ENCODE assay signal across 15 mouse cellular contexts in genomic region chr7:55877721-55878120, GRCm38 (mm10). TPM values are rescaled to one million over a fixed set of nuclear protein-coding genes. Genes with fewer than 3 reads are reported as not detected.
A peak's percentile ranks its signal among the peaks of the same experiment; 100 is the strongest.
DNase-seq lines count a peak whose midpoint lies in the region; ATAC-seq and TF ChIP-seq lines count a peak whose summit lies in the region.
"Had no signal": no experiment of that assay in that cellular context is flagged by ENCODE, and none has a peak within 500 bp of the region (broad histone marks: within the 10 kb centered on the region; RNA-seq: fewer than 3 reads in every experiment).

No protein-coding gene starts in this region.

- no peaks in the 10 kb centered on the region for H3K4me1 ChIP-seq in heart, embryonic 12.5 days (replicated peaks)
- H3K4me1 ChIP-seq in midbrain, postnatal 0 days (ENCODE audit: insufficient read depth, low read length) = no peaks in the 10 kb centered on the region
- H3K4me1 ChIP-seq: embryonic facial prominence, embryonic 13.5 days; hindbrain, embryonic 15.5 days; limb, embryonic 12.5 days had no signal

- 73% methylated on average over 10 of the region's 10 CpGs for WGBS in heart, embryonic 12.5 days
- 92% methylated on average over 10 of the region's 10 CpGs for WGBS in midbrain, postnatal 0 days

- H3K27me3 ChIP-seq in heart, embryonic 12.5 days (replicated peaks) = no peaks in the 10 kb centered on the region
- no peaks in the 10 kb centered on the region for H3K27me3 ChIP-seq in midbrain, postnatal 0 days (ENCODE audit: insufficient read depth, low read length)
- H3K27me3 ChIP-seq: embryonic facial prominence, embryonic 13.5 days; hindbrain, embryonic 15.5 days; limb, embryonic 12.5 days had no signal

- no peaks in the 10 kb centered on the region for H3K9me3 ChIP-seq in heart, embryonic 12.5 days (replicated peaks)
- no peaks in the 10 kb centered on the region for H3K9me3 ChIP-seq in midbrain, postnatal 0 days (ENCODE audit: low read length)
- H3K9me3 ChIP-seq: embryonic facial prominence, embryonic 13.5 days; hindbrain, embryonic 15.5 days; limb, embryonic 12.5 days had no signal

- TF ChIP-seq CTCF in midbrain, postnatal 0 days (IDR thresholded peaks at IDR 0.05) = no peak

- H3K4me3 ChIP-seq in heart, embryonic 12.5 days = no peak overlapping the region
- H3K4me3 ChIP-seq in midbrain, postnatal 0 days (ENCODE audit: low read depth, low read length) = no peak overlapping the region
- H3K4me3 ChIP-seq: embryonic facial prominence, embryonic 13.5 days; hindbrain, embryonic 15.5 days; limb, embryonic 12.5 days had no signal

- H3K36me3 ChIP-seq in heart, embryonic 12.5 days = peaks cover 92% of the 10 kb centered on the region
- H3K36me3 ChIP-seq in midbrain, postnatal 0 days (ENCODE audit: insufficient read depth, low read length) = peaks cover 52% of the 10 kb centered on the region

- H3K27ac ChIP-seq in heart, embryonic 12.5 days (ENCODE audit: poor library complexity, severe bottlenecking) = no peak overlapping the region
- no peak overlapping the region for H3K27ac ChIP-seq in midbrain, postnatal 0 days (ENCODE audit: low read depth, low read length)
- H3K27ac ChIP-seq: embryonic facial prominence, embryonic 13.5 days; hindbrain, embryonic 15.5 days; limb, embryonic 12.5 days; macrophage had no signal

- no peak overlapping the region for H3K4me2 ChIP-seq in heart, embryonic 12.5 days
- H3K4me2 ChIP-seq in midbrain, postnatal 0 days (ENCODE audit: low read depth, low read length, poor library complexity, severe bottlenecking) = no peak overlapping the region
- H3K4me2 ChIP-seq: embryonic facial prominence, embryonic 13.5 days; hindbrain, embryonic 15.5 days; limb, embryonic 12.5 days had no signal

- ATAC-seq in heart, embryonic 12.5 days (ENCODE audit: insufficient number of reproducible peaks, low FRiP score) = 0 out of 2 replicates have a peak, but pooled peaks have one; percentile 39
- ATAC-seq in midbrain, postnatal 0 days (ENCODE audit: low FRiP score) = no peak
- ATAC-seq in CD4-positive, CD25-positive, alpha-beta regulatory T cell, adult 4 months = no peak
- ATAC-seq: forebrain, postnatal 0 days had no signal

- intact Hi-C loops in left cerebral cortex, postnatal 36 days (cut with DNase I) = no loop called here

- no peak overlapping the region for H3K9ac ChIP-seq in heart, embryonic 12.5 days
- no peak overlapping the region for H3K9ac ChIP-seq in midbrain, postnatal 0 days (replicated peaks; ENCODE audit: low read length, poor library complexity, severe bottlenecking)
- H3K9ac ChIP-seq: embryonic facial prominence, embryonic 13.5 days; forebrain, postnatal 0 days; hindbrain, embryonic 15.5 days; limb, embryonic 12.5 days had no signal

- DNase-seq in urinary bladder, postnatal 14 days (ENCODE audit: low spot score) = peak; percentile 50
- no peak for DNase-seq in urinary bladder, postnatal 10 days (ENCODE audit: low spot score)
- DNase-seq in kidney, postnatal 25 days = peak; percentile 5 to 54
- DNase-seq in testis, postnatal 14 days (ENCODE audit: low spot score) = peak; percentile 57
- DNase-seq in midbrain, postnatal 0 days (ENCODE audit: low spot score) = no peak
- DNase-seq in left cerebral cortex, postnatal 36 days (ENCODE audit: low spot score in 2 of 2) = no peak
- DNase-seq: cerebellum, adult 9-10 months; forebrain, postnatal 0 days; thymus, postnatal 25 days had no signal

RNA-seq across cellular contexts. Expression of gene Cyfip1, which starts 36.2 kb away (rescaled TPM):
- 58.5 and 60.9 TPM in 2 replicates for polyA plus RNA-seq in heart, embryonic 12.5 days (2016; fragmentation: Nextera tagmentation; extraction: Ambion mirVana)
- 41.4 and 49.5 TPM in 2 replicates for total RNA-seq in midbrain, postnatal 0 days (2014; rRNA removed)
- polyA plus RNA-seq in midbrain, postnatal 0 days (2015; fragmentation: Nextera tagmentation; extraction: Ambion mirVana) = 31.4 and 33.1 TPM in 2 replicates
- total RNA-seq in left cerebral cortex, postnatal 36 days (2021) = 10 to 100 TPM; 65.5 to 73.2 TPM
- 100 to 1,000 TPM in 1 of 2 experiments, 10 to 100 TPM in 1; 69.2 to 104 TPM for polyA plus RNA-seq in CD4-positive, CD25-positive, alpha-beta regulatory T cell, adult 4 months (2017; shearing (Covaris generic))

Comparison
In these comparisons a context has a peak if more than half of its experiments do, and no peak if none do; other contexts are left out.
1. DNase-seq: peak in urinary bladder, postnatal 14 days (single experiment), kidney, postnatal 25 days (2 of 2) and testis, postnatal 14 days (single experiment); none in urinary bladder, postnatal 10 days (single experiment), midbrain, postnatal 0 days (single experiment) and left cerebral cortex, postnatal 36 days (0 of 2).